Mouse (Mus musculus): ENCODE results near the gene Utp20. TPM values are rescaled to one million over a fixed set of nuclear protein-coding genes. Genes with fewer than 3 reads are reported as not detected.

The Utp20 gene
- total RNA-seq, 4 experiments from 2014 or later: 26.7 to 30.1 (median 28.4) TPM

DNA sequence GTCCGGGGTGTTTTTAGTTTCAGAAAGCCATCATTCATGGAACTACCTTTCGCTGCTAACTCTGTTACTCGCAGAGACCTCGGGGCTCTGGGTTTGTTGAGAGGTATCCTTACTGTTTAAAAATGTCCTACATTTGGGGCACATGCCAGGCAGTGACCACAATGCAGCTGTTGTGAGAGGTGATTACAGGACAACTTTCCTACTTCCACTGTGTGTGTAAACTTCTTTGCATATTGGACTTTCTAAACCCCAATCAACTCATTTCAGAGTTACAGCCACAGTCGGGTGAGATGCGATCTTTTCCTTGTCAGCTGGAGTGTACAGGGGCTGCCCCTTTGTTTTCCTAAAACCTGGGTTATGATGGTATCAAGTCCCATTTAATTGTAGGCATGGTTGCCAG lies 111.0 kb downstream of the Utp20 start:
- DNase-seq: no peak

DNA sequence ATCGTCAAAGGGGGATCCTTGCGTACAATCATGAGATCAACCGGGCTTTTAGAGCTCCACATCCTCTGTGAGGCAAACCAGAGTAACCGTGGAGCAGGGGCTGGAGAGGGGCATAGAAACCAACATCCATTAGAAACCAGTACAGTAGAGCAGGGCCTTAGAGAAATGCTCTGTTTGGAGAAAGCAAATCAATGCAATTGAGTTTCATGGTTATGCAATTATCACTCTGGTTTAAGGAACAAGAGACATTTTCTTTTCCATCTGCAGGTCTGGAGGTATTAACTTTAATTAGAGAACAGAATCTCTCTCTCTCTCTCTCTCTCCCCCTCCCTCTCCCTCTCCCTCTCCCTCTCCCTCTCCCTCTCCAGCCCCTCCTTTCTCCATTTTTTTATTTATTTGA lies 111.9 kb downstream of the Utp20 start:
- no peak for DNase-seq

DNA sequence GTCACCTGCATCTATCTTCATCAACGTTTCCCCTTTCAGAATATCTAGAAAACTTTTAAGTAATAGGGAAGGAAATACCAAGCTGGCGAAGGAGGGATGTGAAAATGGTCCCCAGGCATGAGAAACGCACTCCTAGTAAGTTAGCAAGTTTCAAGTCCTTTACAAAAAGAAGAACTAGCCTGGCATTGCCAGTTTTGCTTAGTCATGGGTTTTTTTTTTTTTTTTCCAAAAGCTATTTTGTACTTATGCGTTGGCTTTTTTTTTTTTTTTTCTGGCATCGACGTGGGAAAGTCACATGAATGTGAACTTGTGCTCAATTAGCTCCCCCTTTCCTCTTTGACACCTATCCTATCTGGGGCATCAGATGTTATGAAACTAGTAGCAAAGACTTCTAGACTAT lies 114.2 kb downstream of the Utp20 start:
- no peak for DNase-seq

DNA sequence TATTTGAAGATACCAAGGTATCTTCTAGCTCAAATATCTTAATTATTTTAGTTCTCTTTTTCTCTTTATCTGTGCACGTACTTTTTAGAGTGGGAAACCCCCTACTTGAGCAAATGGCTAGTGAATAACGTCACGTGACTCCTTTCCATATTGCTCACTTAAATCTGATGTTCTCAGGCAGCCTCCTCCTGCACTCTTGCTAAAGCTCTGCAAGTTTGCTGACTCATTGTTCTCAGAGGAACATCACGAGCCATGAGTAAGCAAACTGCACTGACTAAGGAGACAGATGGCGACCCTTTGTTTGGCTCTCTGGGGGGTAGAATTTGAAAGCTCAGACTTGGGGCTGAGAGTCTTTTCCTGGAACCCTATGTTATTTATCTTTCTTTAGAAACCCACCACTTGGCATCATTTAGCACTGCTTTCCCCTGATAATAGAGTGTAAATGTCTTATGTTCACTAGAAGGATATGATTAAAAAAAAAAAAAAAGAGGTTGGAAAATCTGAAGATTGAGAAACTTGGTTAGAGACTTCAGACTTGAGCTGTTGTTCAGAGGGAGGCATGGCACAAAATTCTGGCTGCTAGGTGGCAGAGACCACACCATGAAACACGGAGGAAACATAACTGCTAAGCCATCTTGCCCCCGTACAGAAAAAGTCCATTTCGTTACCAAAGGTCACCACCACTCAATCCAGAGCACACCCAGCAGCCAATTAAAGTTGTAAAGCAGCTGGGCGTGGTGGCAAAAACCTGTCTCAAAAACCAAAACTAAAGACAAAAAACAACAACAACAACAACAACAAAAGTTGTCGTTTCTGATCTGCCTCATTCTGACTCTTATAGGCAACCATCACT lies 117.7 kb downstream of the Utp20 start:
- DNase-seq: no peak

DNA sequence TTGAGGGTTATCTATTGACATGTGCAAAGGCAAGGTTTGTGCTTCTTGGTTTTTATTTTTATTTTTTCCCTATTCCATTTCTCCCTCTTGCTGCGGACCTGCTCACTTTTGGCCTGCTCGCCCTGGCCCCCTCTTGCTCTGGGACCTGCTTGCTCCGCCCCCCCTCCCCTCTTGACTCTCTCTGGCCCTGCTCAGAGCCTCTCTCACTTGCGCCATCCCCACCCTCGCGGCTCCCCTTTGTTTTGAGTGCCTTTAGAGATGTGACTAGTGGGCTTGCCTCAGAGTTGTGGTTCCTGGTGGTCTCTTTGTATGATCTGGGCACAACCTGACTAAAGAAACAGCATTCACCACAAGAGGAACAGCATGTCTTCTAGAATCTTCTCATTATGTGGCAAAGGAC lies 125.7 kb downstream of the Utp20 start:
- no peak for DNase-seq

Other genes with a start within 250 kb of the Utp20 start
- gene Mybpc1, start 221.7 kb downstream of the Utp20 start, total RNA-seq (2022): 1 to 10 TPM in 2 of 4 experiments, under 1 TPM in 2; 0.10 to 1.3 (median 0.67) TPM
- under 1 TPM; 0.17 to 0.81 (median 0.40) TPM for gene Spic, start 141.8 kb downstream of the Utp20 start, total RNA-seq (2022)
- 100 to 1,000 TPM in 2 of 4 experiments, 10 to 100 TPM in 2; 95.3 to 107 (median 101) TPM for gene Arl1, start 95.9 kb downstream of the Utp20 start, total RNA-seq (2022)
- under 1 TPM in 3 of 4 experiments, not detected in 1; 0.03 to 0.07 (median 0.06) TPM for gene Slc5a8, start 59.2 kb upstream of the Utp20 start, total RNA-seq (2022)

Measured in adrenal gland, adult 8-10 months (tissue).